Mouse (Mus musculus) layer of hippocampus, postnatal 36 days (tissue): ENCODE measurements around the gene Sept5. TPM values are rescaled to one million over a fixed set of nuclear protein-coding genes. Genes with fewer than 3 reads are reported as not detected.

ENCODE experiments used
- DNase-seq, 2 experiments: peaks; one replicate each; pipeline ENCODE4 v3.0.0; 2022
- total RNA-seq, 2 experiments: library from RNA; stranded (reverse); gene quantifications; 2 replicates each; pipeline ENCODE4 v1.2.3; 2021

Gene Sept5
- total RNA-seq, 2 experiments from 2014 or later: 548 to 589 TPM

- DNase-seq: no peak
Observed at GRCm38 (mm10) chr16:18583169-18583568, 46.6 kb downstream of the Sept5 start.

DNA sequence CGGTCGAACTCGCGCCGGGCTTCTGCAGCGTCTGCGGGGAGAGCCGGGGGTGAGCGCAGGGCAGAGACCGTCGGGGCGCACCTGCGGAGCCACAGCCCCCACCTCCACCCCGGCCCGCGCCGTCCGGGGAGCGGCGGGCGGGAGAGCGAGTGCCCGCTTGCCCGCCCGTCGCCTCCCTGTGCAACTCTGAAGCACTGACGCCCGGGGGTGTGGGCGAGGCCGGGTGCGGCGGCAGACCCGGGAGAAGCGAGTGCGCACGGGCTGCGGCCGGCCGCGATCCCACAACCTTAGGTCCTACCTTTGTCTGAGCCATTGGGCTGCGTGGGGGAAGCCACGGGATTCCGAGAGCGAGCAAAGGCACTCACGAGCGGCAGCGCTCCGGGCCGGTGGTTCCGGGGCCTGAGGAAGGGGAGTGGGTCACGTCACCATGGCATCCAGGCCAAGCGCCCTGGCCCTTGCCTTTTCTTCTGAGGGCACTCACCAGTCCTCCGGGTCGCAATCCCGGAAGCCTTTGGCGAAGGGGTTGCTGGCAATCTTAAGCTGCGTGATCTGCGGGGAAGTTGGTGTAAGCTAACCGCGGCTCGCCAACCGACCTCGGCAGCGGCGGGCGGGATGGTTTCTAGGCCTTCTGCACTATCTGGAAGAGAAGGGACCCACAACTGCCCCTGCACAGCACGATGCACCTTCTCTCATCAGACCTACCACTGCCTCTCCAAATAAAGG is 47.2 kb downstream of the Sept5 start:
- no peak for DNase-seq

DNA sequence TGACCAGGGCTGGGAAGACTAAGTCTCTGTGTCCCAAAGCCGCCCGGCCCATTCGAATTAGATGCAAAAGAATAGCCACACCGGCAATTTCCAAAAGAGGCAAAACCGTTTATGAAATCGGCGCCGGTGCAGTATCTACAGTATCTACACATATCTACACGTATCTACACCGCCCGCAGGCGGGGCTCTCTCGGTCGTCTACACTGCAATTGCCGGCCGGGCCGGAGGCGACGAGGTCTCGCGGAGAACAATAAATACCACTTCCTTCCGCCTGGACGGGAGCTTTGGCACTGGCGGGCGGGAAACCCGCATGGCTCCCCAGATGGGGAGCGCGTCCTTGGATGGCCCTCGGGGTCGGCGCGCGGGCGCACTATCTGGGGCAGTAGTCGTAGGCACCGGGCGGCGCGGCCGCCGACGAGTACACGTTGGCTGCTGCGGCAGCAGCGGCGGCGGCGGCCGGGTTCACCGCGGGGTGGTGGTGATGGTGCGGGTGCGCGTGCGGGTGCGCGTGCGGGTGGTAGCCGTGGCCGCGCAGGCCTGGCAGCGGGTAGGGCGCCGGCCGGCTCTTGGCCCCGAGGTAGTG is 48.0 kb downstream of the Sept5 start:
- DNase-seq: peak in 1 of 2 experiments; percentile 9

GRCm38 (mm10) chr16:18581050-18581622 is 48.6 kb downstream of the Sept5 start:
- DNase-seq: no peak

DNA sequence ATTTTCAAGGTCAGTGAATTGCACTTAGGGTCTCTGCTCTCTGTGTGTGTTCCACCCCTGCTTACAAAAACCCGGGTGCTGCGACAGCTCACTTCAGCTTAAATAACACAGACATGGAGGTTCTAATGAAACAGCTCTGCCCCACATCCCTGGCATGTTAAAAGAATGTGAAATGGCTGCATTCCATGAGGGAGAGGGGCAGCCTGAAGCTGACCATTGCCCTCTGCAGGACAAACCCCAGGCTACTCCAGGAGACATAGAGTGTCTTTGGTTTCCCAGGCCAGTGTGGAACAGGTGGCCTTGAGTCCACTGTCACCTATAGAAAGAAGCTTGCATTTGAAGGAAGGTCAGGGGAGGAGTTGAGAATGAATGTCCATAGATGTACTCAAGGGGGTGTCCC is 49.4 kb downstream of the Sept5 start:
- DNase-seq: no peak

GRCm38 (mm10) chr16:18577599-18578160 is 52.1 kb downstream of the Sept5 start:
- no peak for DNase-seq

- DNase-seq: no peak
Observed at GRCm38 (mm10) chr16:18577071-18577470, 52.7 kb downstream of the Sept5 start.

GRCm38 (mm10) chr16:18574196-18574595 is 55.6 kb downstream of the Sept5 start:
- DNase-seq: no peak

Other genes starting within 250 kb of the Sept5 start
- gene Txnrd2, start 203.6 kb downstream of the Sept5 start, total RNA-seq: 10 to 100 TPM; 19.6 to 21.7 TPM
- gene Comt, start 203.1 kb downstream of the Sept5 start, total RNA-seq: 10 to 100 TPM; 66.3 to 68.1 TPM
- 1 to 10 TPM; 6.6 to 6.9 TPM for gene Gnb1l, start 131.2 kb downstream of the Sept5 start, total RNA-seq
- gene Rtl10, start 131.1 kb downstream of the Sept5 start, total RNA-seq: 10 to 100 TPM; 10.0 to 11.5 TPM
- gene Tbx1, start 39.3 kb downstream of the Sept5 start, total RNA-seq: 1 to 10 TPM; 1.3 to 1.5 TPM
- 1 to 10 TPM in 1 of 2 experiments, under 1 TPM in 1; 0.85 to 1.2 TPM for gene Gp1bb, start 7.6 kb downstream of the Sept5 start, total RNA-seq
- gene Gm49601, start 3.5 kb downstream of the Sept5 start, total RNA-seq: 100 to 1,000 TPM; 172 to 185 TPM
- gene Cldn5, start 146.9 kb upstream of the Sept5 start, total RNA-seq: 10 to 100 TPM; 42.0 to 47.4 TPM
- gene Ufd1, start 181.8 kb upstream of the Sept5 start, total RNA-seq: 100 to 1,000 TPM in 1 of 2 experiments, 10 to 100 TPM in 1; 99.9 to 104 TPM
- gene Cdc45, start 182.0 kb upstream of the Sept5 start, total RNA-seq: 1 to 10 TPM; 2.5 to 3.2 TPM
- 10 to 100 TPM; 24.4 to 27.5 TPM for gene 2510002D24Rik, start 206.6 kb upstream of the Sept5 start, total RNA-seq
- gene Gm28539, start 206.6 kb upstream of the Sept5 start, total RNA-seq: 10 to 100 TPM in 1 of 2 experiments, 1 to 10 TPM in 1; 5.4 to 12.2 TPM
- 10 to 100 TPM; 31.8 to 32.3 TPM for gene Mrpl40, start 246.9 kb upstream of the Sept5 start, total RNA-seq
- 10 to 100 TPM; 68.6 to 88.1 TPM for gene Hira, start 247.1 kb upstream of the Sept5 start, total RNA-seq